In genomic region chr6:119442729-119443128, GRCm38 (mm10) we compare ENCODE assay signal across 7 mouse cellular contexts. TPM values are rescaled to one million over a fixed set of nuclear protein-coding genes. Genes with fewer than 3 reads are reported as not detected.
DNase-seq lines count a peak whose midpoint lies in the region; ATAC-seq and TF ChIP-seq lines count a peak whose summit lies in the region.
"Not testable (repeated sequence)": the region's sequence is repeated elsewhere in the genome, so short reads cannot be mapped to it uniquely, and the experiment has no call there.

No protein-coding gene starts in this region.

- TF ChIP-seq CTCF in E14TG2a.4 (conservative IDR thresholded peaks at IDR 0.05; ENCODE audit: low read length), result peak; percentile 88
- TF ChIP-seq CTCF in gastrocnemius, adult 2 months (IDR thresholded peaks at IDR 0.05), result peak; percentile 50
- TF ChIP-seq CTCF in kidney, adult 2 months (conservative IDR thresholded peaks at IDR 0.05; ENCODE audit: insufficient read depth, insufficient read length, low read depth, low read length), result peak; percentile 33; the same call in 1 of the 2 replicates
- peak; percentile 48 for TF ChIP-seq CTCF in liver, postnatal 0 days (IDR thresholded peaks at IDR 0.05; ENCODE audit: low read depth)

- H3K4me3 ChIP-seq in E14TG2a.4 (replicated peaks; ENCODE audit: low read length); gastrocnemius, adult 2 months; kidney, adult 2 months (ENCODE audit: insufficient read depth, low read depth, low read length); liver, postnatal 0 days (ENCODE audit: low read depth, low read length): not testable (repeated sequence)

- not testable (repeated sequence) for ATAC-seq in liver, postnatal 0 days

- TF ChIP-seq EP300 in liver, postnatal 0 days (IDR thresholded peaks at IDR 0.05; ENCODE audit: low read depth), result not testable (repeated sequence)

- 83% methylated on average over 5 of the region's 5 CpGs for WGBS in kidney, adult 2 months
- WGBS in liver, postnatal 0 days (ENCODE audit: insufficient replicate concordance), result 71% methylated on average over 5 of the region's 5 CpGs

- not testable (repeated sequence) for H3K4me2 ChIP-seq in liver, postnatal 0 days (ENCODE audit: low read depth, low read length)

- peaks cover 40% of the 10 kb centered on the region for H3K4me1 ChIP-seq in E14TG2a.4 (replicated peaks; ENCODE audit: low read depth, low read length)
- H3K4me1 ChIP-seq in kidney, adult 2 months (ENCODE audit: control insufficient read depth, insufficient read depth, low read length); liver, postnatal 0 days (ENCODE audit: insufficient read depth): not testable (repeated sequence)

- TF ChIP-seq POLR2A in kidney, adult 2 months (IDR thresholded peaks at IDR 0.05; ENCODE audit: low read depth, low read length), result not testable (repeated sequence)

- not testable (repeated sequence) for H3K27ac ChIP-seq in gastrocnemius, adult 2 months; kidney, adult 2 months (ENCODE audit: insufficient read depth, low read depth, low read length); liver, postnatal 0 days (ENCODE audit: low read depth)

- H3K36me3 ChIP-seq in E14TG2a.4 (ENCODE audit: insufficient read depth, low read length); kidney, adult 2 months (ENCODE audit: control insufficient read depth, insufficient read depth, low read length); liver, postnatal 0 days (replicated peaks; ENCODE audit: insufficient read depth, low read length): not testable (repeated sequence)

- peaks cover 39% of the 10 kb centered on the region for H3K27me3 ChIP-seq in E14TG2a.4 (ENCODE audit: insufficient read depth, low read length)
- H3K27me3 ChIP-seq in kidney, adult 2 months (replicated peaks; ENCODE audit: control insufficient read depth, insufficient read depth, low read length); liver, postnatal 0 days (ENCODE audit: insufficient read depth, low read length): not testable (repeated sequence)

- peak; percentile 35 for DNase-seq in 3T3-L1 (ENCODE audit: low read depth, low spot score)
- DNase-seq in R1 (ENCODE audit: low read depth, low spot score), result peak; percentile 82
- not testable (repeated sequence) for DNase-seq in gastrocnemius, adult 2 months; kidney, adult 2 months; liver, postnatal 0 days
- DNase-seq in natural killer cell, adult 2 months (ENCODE audit: low spot score in 2 of 2), result peak; percentile 16 to 17

- not testable (repeated sequence) for H3K9me3 ChIP-seq in E14TG2a.4 (ENCODE audit: low read length); liver, postnatal 0 days (ENCODE audit: low read length)

- intact Hi-C loops in gastrocnemius, adult 2 months (cut with DNase I), result not testable (repeated sequence)

- H3K9ac ChIP-seq in liver, postnatal 0 days (replicated peaks), result not testable (repeated sequence)

RNA-seq across cellular contexts. Expression of gene Adipor2, which starts 25.2 kb away (rescaled TPM):
- total RNA-seq in gastrocnemius, adult 2 months (2021), result 10 to 100 TPM; 87.7 to 94.8 TPM
- polyA plus RNA-seq in kidney, adult 2 months (2012; rRNA removed), result 65.7 and 66.6 TPM in 2 replicates
- polyA plus RNA-seq in liver, postnatal 0 days (2015; fragmentation: Nextera tagmentation; extraction: Ambion mirVana), result 53.9 and 58.6 TPM in 2 replicates

RNA-seq across cellular contexts. Expression of gene Fbxl14, which starts 36.7 kb away (rescaled TPM):
- 10 to 100 TPM; 10.3 to 10.4 TPM for total RNA-seq in gastrocnemius, adult 2 months (2021)
- 38.6 and 47.8 TPM in 2 replicates for polyA plus RNA-seq in kidney, adult 2 months (2012; rRNA removed)
- polyA plus RNA-seq in liver, postnatal 0 days (2015; fragmentation: Nextera tagmentation; extraction: Ambion mirVana), result 2.4 and 2.5 TPM in 2 replicates

Comparison
In these comparisons a context has a peak if more than half of its experiments do, and no peak if none do; other contexts are left out.
1. CTCF ChIP-seq: peak in every context shown above with its lines; median percentile 88 in E14TG2a.4; 50 in gastrocnemius, adult 2 months; 48 in liver, postnatal 0 days; 33 in kidney, adult 2 months.
2. RNA of gene Fbxl14, which starts 36.7 kb away (polyA plus RNA-seq): 38.6 to 47.8 TPM in kidney, adult 2 months; 2.4 to 2.5 TPM in liver, postnatal 0 days; every median in the first group is over 10 times any median in the second.